Mouse (Mus musculus) myocyte (in vitro differentiated cells): Measurements from ENCODE around the gene Abhd17c.

Experiments
- CEBPB ChIP-seq: IDR thresholded peaks from 2 replicates; pipeline ENCODE4 v1.6.1; 2011; ENCODE audit warnings: mild to moderate bottlenecking, moderate library complexity; ENCODE audit not compliant: poor library complexity, insufficient read depth, severe bottlenecking
- E2F4 ChIP-seq: IDR thresholded peaks from one replicate; pipeline ENCODE4 v1.6.1; 2011; ENCODE audit warnings: mild to moderate bottlenecking, control low read depth, moderate library complexity; ENCODE audit not compliant: insufficient read depth
- MAX ChIP-seq: IDR thresholded peaks from one replicate; pipeline ENCODE4 v1.6.1; 2011; ENCODE audit warnings: low read depth, mild to moderate bottlenecking, control low read depth
- MYOD1 ChIP-seq, 3 experiments: IDR thresholded peaks; one replicate each; pipeline ENCODE4 v1.6.1; 2011; ENCODE audit warnings: control low read depth in 2 of 3, low read depth in 2 of 3, mild to moderate bottlenecking in 2 of 3, moderate library complexity in 1 of 3; ENCODE audit not compliant: insufficient read length in 2 of 3, control insufficient read depth in 1 of 3
- MYOG ChIP-seq, 3 experiments: IDR thresholded peaks; one replicate each; pipeline ENCODE4 v1.6.1; 2011; ENCODE audit warnings: control low read depth in 2 of 3, low read depth in 2 of 3, mild to moderate bottlenecking in 2 of 3; ENCODE audit not compliant: insufficient read length in 2 of 3, control insufficient read depth in 1 of 3, insufficient read depth in 1 of 3
- POLR2A ChIP-seq: IDR thresholded peaks from one replicate; pipeline ENCODE4 v1.6.1; 2011; ENCODE audit warnings: low read depth, mild to moderate bottlenecking, control low read depth, moderate library complexity; ENCODE audit not compliant: insufficient read length
- POLR2AphosphoS2 ChIP-seq: IDR thresholded peaks from one replicate; pipeline ENCODE4 v1.6.1; 2011; ENCODE audit warnings: low read depth, control low read depth; ENCODE audit not compliant: insufficient read length
- REST ChIP-seq: IDR thresholded peaks from one replicate; pipeline ENCODE4 v1.6.1; 2011; ENCODE audit warnings: mild to moderate bottlenecking, control low read depth, moderate library complexity; ENCODE audit not compliant: insufficient read depth, insufficient read length
- SRF ChIP-seq: IDR thresholded peaks from one replicate; pipeline ENCODE4 v1.6.1; 2011; ENCODE audit warnings: low read depth; ENCODE audit not compliant: control insufficient read depth, insufficient read length
- TCF12 ChIP-seq: IDR thresholded peaks from one replicate; pipeline ENCODE4 v1.6.1; 2011; ENCODE audit warnings: mild to moderate bottlenecking, control low read depth; ENCODE audit not compliant: poor library complexity, insufficient read depth, severe bottlenecking
- TCF3 ChIP-seq: IDR thresholded peaks from one replicate; pipeline ENCODE4 v1.6.1; 2011; ENCODE audit warnings: low read depth, control low read depth; ENCODE audit not compliant: insufficient read length
- USF1 ChIP-seq: IDR thresholded peaks from one replicate; pipeline ENCODE4 v1.6.1; 2011; ENCODE audit warnings: low read depth, mild to moderate bottlenecking, control low read depth, moderate library complexity

GRCm38 (mm10) chr7:84153821-84154220 lies 2.1 kb upstream of the Abhd17c start:
- no peak for TF ChIP-seq E2F4
- no peak for TF ChIP-seq POLR2AphosphoS2
- TF ChIP-seq POLR2A: no peak
- TF ChIP-seq MYOD1 (IDR thresholded peaks at IDR 0.05; ENCODE audit: control insufficient read depth in 1 of 3, insufficient read length in 2 of 3, low read depth in 2 of 3): no peak
- TF ChIP-seq MYOG (IDR thresholded peaks at IDR 0.05; ENCODE audit: control insufficient read depth in 1 of 3, insufficient read depth in 1 of 3, insufficient read length in 2 of 3, low read depth in 2 of 3): no peak
- no peak for TF ChIP-seq SRF
- no peak for TF ChIP-seq MAX
- TF ChIP-seq USF1: no peak
- no peak for TF ChIP-seq REST
- no peak for TF ChIP-seq TCF12
- no peak for TF ChIP-seq CEBPB
- no peak for TF ChIP-seq TCF3
